Mouse (Mus musculus) heart, postnatal 0 days (tissue): ENCODE measurements around the gene Sh3bp4.

Experiments
- CTCF ChIP-seq: IDR thresholded peaks from 2 replicates; pipeline ENCODE4 v1.5.1; 2016; ENCODE audit warnings: antibody characterized with exemption, control low read depth, low read depth
- EP300 ChIP-seq: IDR thresholded peaks from 2 replicates; pipeline ENCODE4 v1.6.1; 2016; ENCODE audit warnings: antibody characterized with exemption, low read depth

GRCm38 (mm10) chr1:89164281-89164680 is 94.1 kb downstream of the Sh3bp4 start:
- TF ChIP-seq CTCF (no peak), EP300 (no peak)
